In the genomic region with DNA sequence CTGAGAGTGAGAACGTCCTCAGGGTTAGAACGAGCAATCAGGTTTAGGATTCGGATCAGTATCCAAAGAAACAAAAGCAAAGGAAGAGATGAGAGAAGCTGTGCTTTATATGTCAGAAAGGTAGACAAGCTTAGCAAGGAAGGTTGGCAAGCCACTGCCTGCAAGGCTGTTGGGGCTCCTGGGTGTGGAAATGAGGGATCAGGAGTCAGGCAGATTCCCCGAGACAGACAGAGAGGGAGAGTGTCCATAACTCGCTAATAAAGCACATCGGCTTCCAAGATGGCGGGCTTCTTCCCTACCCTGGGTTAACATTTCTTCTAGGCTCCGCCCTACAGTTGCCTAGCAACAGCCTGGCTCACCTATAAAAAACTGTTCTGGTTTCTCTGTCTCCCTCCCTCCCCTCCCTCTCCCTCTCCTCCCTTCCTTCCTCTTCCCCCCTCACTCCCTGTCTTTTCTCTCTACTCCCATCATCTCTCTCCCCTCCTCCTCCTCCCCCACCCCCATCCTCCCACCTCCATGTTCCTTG, we compare ENCODE assay signal across 15 mouse cellular contexts. TPM values are rescaled to one million over a fixed set of nuclear protein-coding genes. Genes with fewer than 3 reads are reported as not detected.
DNase-seq lines count a peak whose midpoint lies in the region; ATAC-seq and TF ChIP-seq lines count a peak whose summit lies in the region.
"Had no signal": no experiment of that assay in that cellular context is flagged by ENCODE, and none has a peak within 500 bp of the region (broad histone marks: within the 10 kb centered on the region; RNA-seq: fewer than 3 reads in every experiment).

No protein-coding gene starts in this region.

- ATAC-seq in hindbrain, embryonic 11.5 days (ENCODE audit: low FRiP score) = peak; percentile 25; the same call in 1 of the 2 replicates
- no peak for ATAC-seq in hindbrain, embryonic 14.5 days (ENCODE audit: low FRiP score)
- ATAC-seq: forebrain, embryonic 13.5 days had no signal

- H3K4me3 ChIP-seq in hindbrain, embryonic 11.5 days (ENCODE audit: low read depth, low read length) = no peak overlapping the region
- no peak overlapping the region for H3K4me3 ChIP-seq in hindbrain, embryonic 14.5 days (replicated peaks; ENCODE audit: low read length)
- H3K4me3 ChIP-seq in thymus, adult 2 months (ENCODE audit: control insufficient read depth, insufficient read depth, low read length) = no peak overlapping the region
- no peak overlapping the region for H3K4me3 ChIP-seq in brown adipose tissue, adult 24 weeks (ENCODE audit: insufficient read depth, low read depth, low read length)
- H3K4me3 ChIP-seq: forebrain, embryonic 13.5 days; limb, embryonic 15.5 days had no signal

- H3K9ac ChIP-seq in hindbrain, embryonic 11.5 days (ENCODE audit: low read depth, low read length) = no peak overlapping the region
- no peak overlapping the region for H3K9ac ChIP-seq in hindbrain, embryonic 14.5 days
- H3K9ac ChIP-seq: forebrain, embryonic 13.5 days; limb, embryonic 15.5 days had no signal

- no peak overlapping the region for H3K4me2 ChIP-seq in hindbrain, embryonic 11.5 days (replicated peaks; ENCODE audit: low read depth, low read length)
- no peak overlapping the region for H3K4me2 ChIP-seq in hindbrain, embryonic 14.5 days (replicated peaks)
- H3K4me2 ChIP-seq: forebrain, embryonic 13.5 days; limb, embryonic 15.5 days had no signal

- H3K27ac ChIP-seq in hindbrain, embryonic 11.5 days (ENCODE audit: low read depth, low read length) = no peak overlapping the region
- H3K27ac ChIP-seq in hindbrain, embryonic 14.5 days = no peak overlapping the region
- peak overlapping the region; percentile 38 for H3K27ac ChIP-seq in thymus, adult 2 months (ENCODE audit: control insufficient read depth, insufficient read depth, low read length)
- peak overlapping the region; percentile 65 for H3K27ac ChIP-seq in brown adipose tissue, adult 24 weeks (replicated peaks; ENCODE audit: low read depth, low read length)
- H3K27ac ChIP-seq: forebrain, embryonic 13.5 days; limb, embryonic 15.5 days had no signal

- 82% methylated on average over 8 of the region's 8 CpGs for WGBS in hindbrain, embryonic 11.5 days
- WGBS in hindbrain, embryonic 14.5 days = 76% methylated on average over 8 of the region's 8 CpGs
- WGBS in thymus, adult 2 months = 95% methylated on average over 8 of the region's 8 CpGs

- H3K27me3 ChIP-seq in hindbrain, embryonic 11.5 days (ENCODE audit: control insufficient read depth, insufficient read depth, low read length) = no peaks in the 10 kb centered on the region
- H3K27me3 ChIP-seq in hindbrain, embryonic 14.5 days (ENCODE audit: control insufficient read depth, insufficient read depth, low read length) = no peaks in the 10 kb centered on the region
- no peaks in the 10 kb centered on the region for H3K27me3 ChIP-seq in thymus, adult 2 months (ENCODE audit: control insufficient read depth, insufficient read depth, low read length)
- H3K27me3 ChIP-seq: forebrain, embryonic 13.5 days; limb, embryonic 15.5 days had no signal

- TF ChIP-seq CTCF in thymus, adult 2 months (IDR thresholded peaks at IDR 0.05; ENCODE audit: borderline replicate concordance, control insufficient read depth, extremely low read depth, insufficient read depth, low read length, poor library complexity) = no peak

- no peak for DNase-seq in hindbrain, embryonic 11.5 days (ENCODE audit: low spot score)
- DNase-seq in hindbrain, embryonic 14.5 days (ENCODE audit: low spot score) = no peak
- no peak for DNase-seq in thymus, adult 2 months
- DNase-seq in thymus, adult 18-20 months = no peak
- no peak for DNase-seq in cerebellum, adult 11-12 months
- DNase-seq in kidney, postnatal 25 days = no peak
- DNase-seq: cerebellum, adult 9-11 months; heart, adult 11 months; kidney, adult 9 months; lung, postnatal 10 days; right cerebral cortex, postnatal 4 days had no signal

- no peaks in the 10 kb centered on the region for H3K9me3 ChIP-seq in hindbrain, embryonic 11.5 days (ENCODE audit: control insufficient read depth, low read length)
- no peaks in the 10 kb centered on the region for H3K9me3 ChIP-seq in hindbrain, embryonic 14.5 days (ENCODE audit: control insufficient read depth, low read length)
- H3K9me3 ChIP-seq: forebrain, embryonic 13.5 days; limb, embryonic 15.5 days had no signal

- no peaks in the 10 kb centered on the region for H3K4me1 ChIP-seq in hindbrain, embryonic 11.5 days (replicated peaks; ENCODE audit: control insufficient read depth, insufficient read depth, low read length)
- H3K4me1 ChIP-seq in hindbrain, embryonic 14.5 days (replicated peaks; ENCODE audit: control insufficient read depth, insufficient read depth, low read length) = peaks cover 12% of the 10 kb centered on the region; the same call in 1 of the 2 replicates
- H3K4me1 ChIP-seq in thymus, adult 2 months (replicated peaks; ENCODE audit: control insufficient read depth, insufficient read depth, low read length) = peaks cover 69% of the 10 kb centered on the region
- H3K4me1 ChIP-seq in brown adipose tissue, adult 24 weeks (ENCODE audit: control insufficient read depth, insufficient read depth, insufficient read length, low read length) = peaks cover 61% of the 10 kb centered on the region

- H3K36me3 ChIP-seq in hindbrain, embryonic 11.5 days (ENCODE audit: control insufficient read depth, insufficient read depth, low read length) = no peaks in the 10 kb centered on the region
- H3K36me3 ChIP-seq in hindbrain, embryonic 14.5 days (replicated peaks; ENCODE audit: control insufficient read depth, insufficient read depth) = no peaks in the 10 kb centered on the region
- no peaks in the 10 kb centered on the region for H3K36me3 ChIP-seq in thymus, adult 2 months (ENCODE audit: control insufficient read depth, insufficient read depth, low read length)
- H3K36me3 ChIP-seq: limb, embryonic 15.5 days had no signal

- no peak for TF ChIP-seq POLR2A in thymus, adult 2 months (IDR thresholded peaks at IDR 0.05; ENCODE audit: control insufficient read depth, extremely low read depth, insufficient read depth, low read length, poor library complexity)

RNA-seq across cellular contexts. Expression of gene Rgcc, which starts 25.5 kb away (rescaled TPM):
- polyA plus RNA-seq in hindbrain, embryonic 11.5 days (2014; fragmentation: Nextera tagmentation; extraction: Ambion mirVana) = 33.0 and 41.9 TPM in 2 replicates
- 36.4 and 40.4 TPM in 2 replicates for polyA plus RNA-seq in hindbrain, embryonic 14.5 days (2014; fragmentation: Nextera tagmentation; extraction: Ambion mirVana)
- 880 and 889 TPM in 2 replicates for polyA plus RNA-seq in thymus, adult 2 months (2012; rRNA removed)
- polyA plus RNA-seq in brown adipose tissue, adult 24 weeks (2012; ENCODE audit: insufficient read depth, insufficient read length, missing spikeins) = 325 and 446 TPM in 2 replicates

RNA-seq across cellular contexts. Expression of gene Zfp957, which starts 28.8 kb away (rescaled TPM):
- polyA plus RNA-seq in hindbrain, embryonic 11.5 days (2014; fragmentation: Nextera tagmentation; extraction: Ambion mirVana) = not detected in 2 replicates
- 0.08 TPM in 1 of 2 replicates, not detected in the other for polyA plus RNA-seq in hindbrain, embryonic 14.5 days (2014; fragmentation: Nextera tagmentation; extraction: Ambion mirVana)
- not detected in 2 replicates for polyA plus RNA-seq in thymus, adult 2 months (2012; rRNA removed)
- polyA plus RNA-seq in brown adipose tissue, adult 24 weeks (2012; ENCODE audit: insufficient read depth, insufficient read length, missing spikeins) = not detected in 2 replicates
- polyA plus RNA-seq: forebrain, embryonic 13.5 days; limb, embryonic 15.5 days; liver, embryonic 16.5 days had no signal

Comparison
In these comparisons a context has a peak if more than half of its experiments do, and no peak if none do; other contexts are left out.
1. H3K27ac ChIP-seq: peak in thymus, adult 2 months (single experiment) and brown adipose tissue, adult 24 weeks (single experiment); none in hindbrain, embryonic 11.5 days (single experiment) and hindbrain, embryonic 14.5 days (single experiment).